Mouse (Mus musculus): Measurements from ENCODE around the gene Thap8.
"Not testable (repeated sequence)": the region's sequence is repeated elsewhere in the genome, so short reads cannot be mapped to it uniquely, and the experiment has no call there.

Thap8 gene

GRCm38 (mm10) chr7:30279951-30280669 lies at the start of gene Thap8, which contains the start of gene Wdr62:
Thap8 (plus strand) TSS chr7:30280094.
Wdr62 (minus strand) TSS chr7:30280419.
- DNase-seq (ENCODE audit: low spot score in 2 of 2): peak; percentile 83 to 88

DNA sequence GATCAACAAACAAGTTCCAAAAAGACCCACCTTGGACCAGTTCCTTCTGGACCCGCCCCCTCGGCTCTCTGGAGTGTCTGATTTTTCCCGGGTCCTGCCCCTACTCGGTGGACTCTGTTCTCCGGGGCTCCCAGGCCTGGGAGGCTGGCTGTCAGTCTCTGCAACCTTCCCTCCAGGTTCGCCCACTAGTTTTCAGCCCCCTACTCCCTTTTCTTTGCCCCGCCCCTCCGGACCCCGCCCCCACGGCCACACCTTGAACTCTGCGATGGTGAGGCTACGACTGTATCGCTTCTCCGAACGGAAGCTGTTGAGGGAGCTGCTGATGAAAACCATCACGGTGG lies 48.6 kb upstream of the Thap8 start:
- no peak for DNase-seq (ENCODE audit: low spot score in 2 of 2)

DNA sequence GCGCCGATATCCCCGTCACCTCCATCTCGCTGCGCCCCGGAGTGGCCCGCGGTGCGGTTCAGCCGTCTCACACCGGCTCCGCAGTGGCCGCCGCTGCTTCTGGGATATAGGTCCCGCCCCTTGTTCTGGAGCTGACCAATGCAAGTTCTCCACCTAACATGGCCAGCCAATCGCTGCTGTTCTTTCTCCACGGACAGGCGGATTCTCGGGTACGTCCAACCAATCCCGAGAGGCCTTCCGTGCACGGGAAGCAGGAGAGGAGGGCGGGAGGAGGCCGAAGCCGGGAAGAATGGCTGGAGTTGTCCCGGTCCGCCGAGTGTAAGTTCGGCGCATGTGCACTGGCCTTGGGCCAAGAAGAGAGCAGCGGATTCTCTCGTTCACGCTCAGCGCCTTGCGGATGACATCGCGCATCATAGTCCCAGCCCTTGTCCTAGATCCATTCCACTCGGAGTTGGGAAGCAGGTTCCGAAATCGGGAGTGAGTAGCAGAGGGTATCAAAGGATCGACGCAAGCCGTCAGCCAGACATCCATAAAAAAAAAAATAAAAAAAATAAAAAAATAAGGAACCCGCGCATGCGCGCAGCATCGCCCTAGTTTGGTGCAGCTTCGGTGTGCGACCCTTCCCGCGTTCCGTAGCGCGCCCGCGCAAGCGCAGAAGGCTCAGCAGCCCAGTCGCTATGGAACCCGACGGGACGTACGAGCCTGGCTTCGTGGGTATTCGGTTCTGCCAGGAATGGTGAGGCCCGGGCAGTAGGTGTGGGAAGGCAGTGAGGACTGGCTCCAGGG lies 48.0 kb upstream of the Thap8 start, which contains the start of the genes Polr2i and Tbcb:
Gene Polr2i, plus strand, starts transcription at position 280 of the 786 bp plus-strand sequence.
Gene Tbcb, minus strand, starts transcription at position 604 of the 786 bp plus-strand sequence.
- DNase-seq (ENCODE audit: low spot score in 2 of 2): peak; percentile 97 to 99

DNA sequence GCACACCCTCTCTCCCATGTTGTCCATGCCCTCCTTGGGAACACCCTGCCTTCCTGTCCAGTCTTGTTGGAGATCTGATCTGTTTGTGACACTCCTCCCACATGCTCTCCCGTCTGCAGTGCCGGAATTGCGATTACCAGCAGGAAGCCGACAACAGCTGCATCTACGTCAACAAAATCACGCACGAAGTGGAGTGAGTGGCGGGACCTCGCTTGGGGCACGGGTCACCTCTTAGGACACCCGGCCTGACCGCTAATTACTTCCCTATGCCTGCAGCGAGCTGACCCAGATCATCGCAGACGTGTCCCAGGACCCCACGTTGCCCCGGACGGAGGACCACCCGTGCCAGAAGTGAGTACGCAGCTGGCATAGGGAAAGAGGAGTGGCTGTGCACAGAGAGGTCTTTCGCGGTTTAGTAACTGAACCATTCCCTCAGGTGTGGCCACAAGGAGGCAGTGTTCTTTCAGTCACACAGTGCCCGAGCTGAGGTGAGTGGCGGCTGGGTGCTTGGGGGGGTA lies 47.2 kb upstream of the Thap8 start:
- DNase-seq (ENCODE audit: low spot score in 2 of 2): peak; percentile 37 to 50

DNA sequence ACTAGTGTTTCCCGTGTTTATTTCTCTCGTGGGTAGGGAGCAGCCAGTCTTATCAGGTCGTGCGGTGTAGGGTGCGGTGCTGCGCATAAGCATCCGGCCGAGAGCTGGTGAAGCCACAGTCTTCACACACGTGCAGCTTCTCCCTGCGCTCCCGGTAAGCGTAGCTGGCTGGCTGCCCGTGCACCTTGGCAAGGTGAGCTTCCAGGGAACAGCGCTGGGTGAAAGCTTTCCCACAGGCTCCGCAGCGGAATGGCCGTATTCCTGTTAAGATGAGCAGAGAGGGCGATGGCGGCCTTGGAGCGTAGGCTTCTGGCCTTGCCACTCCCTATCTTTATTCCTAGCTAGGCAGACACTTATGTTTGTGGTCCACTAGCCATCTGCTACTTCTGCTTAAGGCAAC lies 46.5 kb upstream of the Thap8 start:
- peak in 1 of 2 experiments; percentile 19 for DNase-seq (ENCODE audit: low spot score in 2 of 2)

DNA sequence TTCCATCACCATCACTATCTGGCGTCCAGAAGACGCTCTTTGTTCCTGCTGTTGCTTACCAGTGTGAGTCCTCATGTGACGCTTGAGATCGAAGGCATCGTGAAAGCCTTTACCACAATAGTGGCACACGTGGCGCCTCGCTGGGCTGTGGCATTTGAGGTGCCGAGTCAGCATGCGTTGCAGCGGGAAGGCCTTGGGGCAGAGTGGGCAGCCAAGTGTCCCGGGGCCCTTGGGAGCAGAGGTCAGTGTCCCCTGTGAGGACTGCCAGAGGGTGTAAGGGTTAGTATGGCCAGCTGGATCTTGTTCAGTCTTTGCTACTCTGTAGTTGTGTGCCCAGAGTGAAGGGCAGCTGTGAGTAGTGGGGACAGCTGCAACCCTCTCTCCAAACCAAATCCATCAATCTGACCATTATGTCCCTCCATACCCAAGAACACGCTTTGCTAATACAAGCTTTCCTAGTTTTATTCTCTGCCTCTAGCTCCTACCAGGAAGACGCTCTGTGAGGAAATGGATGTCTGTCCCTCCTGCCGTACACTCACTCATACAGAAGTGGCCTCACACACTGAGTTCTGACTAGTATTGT lies 45.5 kb upstream of the Thap8 start:
- no peak for DNase-seq (ENCODE audit: low spot score in 2 of 2)

DNA sequence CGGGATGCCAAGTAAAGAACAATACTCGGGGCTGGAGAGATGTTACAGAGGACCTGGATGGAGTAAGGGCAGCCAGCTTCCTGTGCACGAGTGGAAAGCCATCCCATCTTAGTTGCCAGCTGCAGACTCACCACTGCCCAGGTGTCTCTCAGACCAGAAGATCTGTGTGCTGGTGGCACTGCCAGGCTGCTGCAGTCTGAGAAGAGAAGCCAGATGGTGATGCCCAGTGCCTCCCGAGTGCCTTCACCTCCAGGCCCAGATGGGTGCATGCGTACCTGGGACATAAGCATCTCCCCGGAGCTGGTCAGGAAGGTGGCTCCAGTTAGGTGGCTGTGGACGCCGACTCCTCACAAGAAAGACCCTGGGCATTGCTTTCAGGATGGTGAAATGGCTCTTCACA lies 44.8 kb upstream of the Thap8 start:
- DNase-seq (ENCODE audit: low spot score in 2 of 2): no peak

- no peak for DNase-seq (ENCODE audit: low spot score in 2 of 2)
These were observed 44.3 kb upstream of the Thap8 start, which contains the start of gene Ovol3 for GRCm38 (mm10) chr7:30235625-30236024. Ovol3 (minus strand) TSS chr7:30235725.

GRCm38 (mm10) chr7:30237374-30237773 lies 42.5 kb upstream of the Thap8 start:
- not testable (repeated sequence) for DNase-seq (ENCODE audit: low spot score in 2 of 2)

DNA sequence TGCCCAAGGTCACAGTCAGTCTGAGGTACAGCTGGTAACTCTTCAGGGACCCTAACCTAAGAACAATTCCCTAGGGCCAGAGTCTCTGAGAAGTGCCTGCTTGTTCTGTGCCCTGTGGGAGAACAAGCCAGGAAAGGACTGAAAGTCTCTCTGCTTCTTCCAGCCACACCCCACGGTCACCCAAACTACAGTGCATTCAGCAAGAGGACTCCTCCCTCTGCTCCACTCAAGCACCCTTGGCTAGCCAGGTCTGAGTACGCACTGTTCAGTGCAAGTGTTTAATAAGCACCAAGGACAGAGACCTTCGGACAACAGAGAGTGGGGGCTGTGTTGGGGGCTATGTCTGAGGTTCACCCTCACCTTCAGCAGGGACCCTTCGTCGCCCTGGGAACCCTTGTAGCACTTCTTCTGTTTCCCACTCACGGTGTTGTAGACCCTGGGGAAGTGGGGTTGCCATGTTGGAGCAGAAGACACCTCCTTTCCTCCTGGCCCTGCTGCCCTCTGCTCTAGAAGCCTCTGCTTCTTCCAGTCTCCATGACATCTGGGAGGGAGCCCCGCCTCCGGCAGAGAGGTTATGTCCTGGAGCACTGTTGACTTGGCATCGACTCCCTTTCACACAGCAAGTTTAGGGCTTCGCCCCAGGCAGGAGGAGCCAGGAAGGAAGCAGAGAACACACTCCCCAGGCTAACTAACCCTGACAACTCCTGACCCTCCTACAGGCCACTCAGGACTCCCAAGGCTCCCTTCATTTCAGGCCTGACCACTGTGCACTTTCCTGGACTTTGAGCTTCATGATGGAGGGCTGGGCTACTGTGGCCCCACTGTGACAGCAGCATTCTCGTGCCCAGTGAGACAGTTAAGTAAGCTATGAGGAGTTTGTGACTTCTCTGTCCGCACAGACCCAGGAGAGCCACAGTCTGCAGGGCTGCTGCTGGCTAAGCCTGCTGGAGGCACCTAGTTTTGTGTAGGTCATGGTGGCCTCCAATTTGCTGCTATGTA lies 27.6 kb upstream of the Thap8 start:
- DNase-seq (ENCODE audit: low spot score in 2 of 2): no peak

DNA sequence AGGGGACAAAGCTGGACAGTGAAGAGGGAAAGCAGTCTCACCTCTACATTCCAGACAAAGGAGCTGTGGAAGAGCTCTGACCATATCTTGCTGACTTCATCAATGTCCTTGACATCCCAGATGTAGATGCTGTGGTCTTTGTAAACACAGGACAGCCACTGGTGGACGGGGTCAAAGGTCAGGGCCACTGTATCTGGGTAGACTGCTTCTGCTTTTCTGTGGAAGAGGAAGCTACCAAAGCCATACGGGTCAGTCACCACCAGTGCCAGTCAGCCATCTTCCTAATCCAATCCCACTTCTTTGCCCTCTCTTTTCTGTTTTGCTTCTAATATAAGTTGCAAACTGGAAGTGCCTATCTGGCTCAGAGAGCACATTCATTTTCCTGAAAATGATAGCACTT lies 14.9 kb upstream of the Thap8 start:
- DNase-seq (ENCODE audit: low spot score in 2 of 2): no peak

DNA sequence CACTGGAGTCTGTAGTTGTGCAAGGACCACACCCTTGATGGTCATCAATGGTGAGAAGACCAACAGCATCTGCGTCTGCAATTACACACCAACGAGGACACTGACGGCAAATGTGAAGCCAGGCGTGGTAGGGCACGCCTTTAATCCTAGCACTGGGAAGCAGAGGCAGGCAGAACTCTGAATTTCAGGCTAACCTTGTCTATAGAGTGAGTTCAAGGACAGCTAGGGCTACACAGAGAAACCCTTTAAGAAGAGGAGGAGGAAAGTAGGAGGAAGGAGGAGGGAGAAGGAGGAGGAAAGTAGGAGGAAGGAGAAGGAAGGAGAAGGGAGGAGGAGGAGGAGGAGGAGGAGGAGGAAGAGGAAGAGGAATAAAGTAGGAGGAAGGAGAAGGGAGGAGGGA lies 14.4 kb upstream of the Thap8 start:
- DNase-seq (ENCODE audit: low spot score in 2 of 2): no peak

GRCm38 (mm10) chr7:30265935-30266334 lies 14.0 kb upstream of the Thap8 start:
- DNase-seq (ENCODE audit: low spot score in 2 of 2): no peak

DNA sequence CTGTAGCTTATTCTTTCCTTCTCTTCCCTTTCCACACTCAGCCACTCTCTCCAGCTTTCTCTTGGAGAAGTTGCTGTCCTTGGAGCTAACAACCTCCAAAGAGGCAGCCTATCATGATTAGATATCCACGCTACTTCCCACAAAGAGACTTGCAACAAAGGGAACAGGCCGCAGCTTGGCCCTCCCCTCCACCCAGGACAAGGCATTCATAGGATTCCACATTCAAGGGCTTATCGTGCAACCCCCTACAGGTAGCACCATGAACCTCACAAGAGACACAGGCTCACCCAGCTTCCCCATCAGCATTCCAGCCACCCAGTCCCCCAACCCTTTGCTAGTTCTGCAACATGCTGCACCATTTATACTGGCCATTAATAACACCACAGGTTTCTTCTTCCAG lies 13.1 kb upstream of the Thap8 start:
- no peak for DNase-seq (ENCODE audit: low spot score in 2 of 2)

DNA sequence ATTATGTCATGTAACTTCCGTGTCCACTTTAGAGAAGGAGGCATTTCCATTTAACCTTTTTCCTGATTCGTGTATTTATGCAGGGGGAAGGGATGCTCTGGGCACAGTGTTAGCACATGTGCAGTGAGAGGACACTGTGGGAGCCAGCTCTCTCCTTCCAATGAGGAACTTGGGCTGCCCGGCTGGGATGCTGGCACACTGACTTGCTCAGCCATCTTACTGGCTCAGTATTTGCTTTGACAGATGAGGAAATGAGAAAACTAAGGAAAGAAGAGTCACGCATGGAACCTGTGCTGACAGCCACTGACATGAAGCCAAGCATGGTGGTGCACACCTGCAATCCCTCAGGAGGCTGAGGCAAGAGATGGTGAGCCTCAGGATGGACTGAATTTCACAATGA lies 10.3 kb upstream of the Thap8 start:
- no peak for DNase-seq (ENCODE audit: low spot score in 2 of 2)

DNA sequence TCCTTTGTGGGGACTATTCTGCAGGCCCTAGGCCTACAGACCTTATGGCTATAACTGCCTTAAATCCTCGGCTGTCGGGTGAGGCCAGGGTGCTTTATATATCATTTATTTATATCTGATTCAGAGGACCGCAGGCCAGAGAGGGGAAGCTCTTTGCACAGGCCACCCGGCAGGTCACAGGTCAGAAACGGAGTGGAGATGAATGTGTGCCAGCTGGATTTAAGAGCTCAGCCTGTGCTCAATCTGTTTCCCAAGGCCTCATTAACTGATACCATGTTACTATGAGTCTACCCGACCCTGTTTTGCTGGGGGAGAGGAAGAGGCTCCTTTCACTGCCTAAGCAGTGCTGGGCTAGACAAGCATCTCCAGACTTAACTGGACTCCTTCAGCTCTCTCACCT lies 5.5 kb upstream of the Thap8 start:
- no peak for DNase-seq (ENCODE audit: low spot score in 2 of 2)

DNA sequence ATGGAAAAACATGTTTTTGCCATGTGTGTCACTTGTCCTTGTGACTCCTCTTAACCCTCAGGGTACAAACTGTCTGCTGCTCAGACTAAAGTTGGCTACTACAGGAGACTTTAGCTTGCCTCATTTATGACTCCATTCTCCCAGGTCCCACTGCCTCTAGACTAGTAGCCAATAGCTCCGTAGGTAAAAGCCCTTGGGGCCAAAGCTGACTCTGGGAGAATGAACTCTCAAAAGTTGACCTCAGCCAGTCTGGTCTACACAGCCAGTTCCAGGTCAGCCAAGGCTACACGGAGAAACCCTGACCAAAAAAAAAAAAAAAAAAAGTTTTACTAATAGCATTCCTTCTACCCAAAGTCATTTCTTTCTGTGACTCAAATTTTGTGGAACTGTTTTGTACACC lies 983 bp upstream of the Thap8 start:
- DNase-seq (ENCODE audit: low spot score in 2 of 2): no peak

DNA sequence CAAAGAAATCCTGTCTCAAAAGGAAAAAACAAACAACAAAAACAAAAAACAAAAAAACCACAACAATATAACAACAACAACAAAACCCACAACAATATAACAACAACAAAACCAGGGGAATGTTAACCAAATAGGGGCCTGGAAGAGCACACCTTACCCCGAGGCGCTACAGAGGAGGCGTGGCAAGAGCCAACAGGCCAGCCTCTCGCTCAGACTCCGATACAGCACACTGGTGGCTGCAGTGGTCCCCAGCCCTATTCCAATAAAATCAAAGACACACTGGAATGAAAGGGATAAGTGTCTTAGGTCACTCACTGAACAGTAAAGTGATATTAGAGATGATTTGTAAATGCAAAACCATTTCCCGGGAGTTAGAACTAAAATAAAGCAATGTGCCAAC lies 358 bp upstream of the Thap8 start:
- DNase-seq (ENCODE audit: low spot score in 2 of 2): no peak

DNA sequence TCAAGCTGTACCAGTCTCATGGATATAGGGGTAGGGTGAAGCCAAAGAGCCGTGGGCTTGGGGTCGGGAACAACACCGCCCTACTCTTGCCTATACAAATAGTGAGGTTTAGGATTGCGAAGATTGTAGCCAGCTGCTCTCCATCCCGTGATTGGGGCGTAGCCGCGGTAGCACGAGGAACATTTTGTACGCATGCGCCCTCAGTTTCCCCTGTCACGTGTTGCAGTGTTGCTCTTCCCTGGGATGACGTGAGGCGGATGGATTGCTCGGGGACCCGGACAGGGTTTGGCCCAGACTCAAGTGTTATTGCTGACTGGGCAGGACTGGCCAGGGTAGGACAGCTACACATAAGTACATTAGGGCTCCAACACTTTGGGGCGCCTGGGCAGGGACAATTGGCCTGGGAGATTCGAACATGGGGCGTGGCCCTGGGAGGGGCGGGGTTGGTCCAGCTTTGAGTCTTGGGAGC lies 810 bp downstream of the Thap8 start:
- DNase-seq (ENCODE audit: low spot score in 2 of 2): peak; percentile 77 to 83

GRCm38 (mm10) chr7:30281522-30281921 lies 1.6 kb downstream of the Thap8 start:
- no peak for DNase-seq (ENCODE audit: low spot score in 2 of 2)

DNA sequence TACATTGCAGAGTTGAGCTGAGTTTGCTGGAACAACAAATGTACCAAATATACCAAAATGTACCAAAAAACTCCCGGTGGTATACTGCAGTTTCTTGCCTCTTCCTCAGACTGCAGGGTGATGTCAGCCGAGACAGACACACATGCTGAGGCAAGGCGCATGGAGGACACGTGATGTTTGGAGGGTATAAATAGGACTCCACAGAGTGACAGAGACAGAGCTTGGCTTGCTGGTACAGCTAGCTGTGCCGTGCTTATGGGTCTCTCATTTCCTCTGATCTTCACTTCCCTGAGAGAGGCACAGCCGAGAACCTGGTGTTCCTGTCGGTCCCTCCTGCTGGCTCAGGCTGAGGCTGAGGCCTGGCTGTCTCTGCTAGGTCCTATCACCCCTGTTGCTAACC lies 2.8 kb downstream of the Thap8 start:
- no peak for DNase-seq (ENCODE audit: low spot score in 2 of 2)

All from frontal cortex, postnatal 14 days (tissue).